Mouse (Mus musculus): ENCODE measurements around the gene B130006D01Rik.

B130006D01Rik gene

DNA sequence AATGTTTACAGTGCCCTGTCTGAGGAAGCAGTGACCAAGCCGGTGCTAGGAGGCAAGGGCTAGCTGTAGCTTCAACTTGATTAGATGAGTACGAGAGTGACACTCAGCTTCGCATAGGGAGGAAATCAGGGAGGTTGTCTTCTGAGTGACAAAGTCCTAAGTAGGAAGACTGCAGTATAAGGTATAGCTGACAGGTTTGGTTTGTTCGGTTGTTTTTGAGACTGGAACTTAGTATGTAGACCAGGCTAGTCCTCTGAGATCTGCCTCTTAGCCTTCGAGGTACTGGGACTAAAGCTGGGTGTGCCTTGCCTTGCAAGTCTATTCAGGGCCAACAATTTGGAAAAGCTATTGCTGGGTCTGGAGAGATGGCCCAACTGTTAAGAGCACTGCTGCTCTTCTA is at the start of gene B130006D01Rik:
B130006D01Rik (plus strand) TSS at position 301 of the 400 bp plus-strand sequence.
- DNase-seq, result no peak

DNA sequence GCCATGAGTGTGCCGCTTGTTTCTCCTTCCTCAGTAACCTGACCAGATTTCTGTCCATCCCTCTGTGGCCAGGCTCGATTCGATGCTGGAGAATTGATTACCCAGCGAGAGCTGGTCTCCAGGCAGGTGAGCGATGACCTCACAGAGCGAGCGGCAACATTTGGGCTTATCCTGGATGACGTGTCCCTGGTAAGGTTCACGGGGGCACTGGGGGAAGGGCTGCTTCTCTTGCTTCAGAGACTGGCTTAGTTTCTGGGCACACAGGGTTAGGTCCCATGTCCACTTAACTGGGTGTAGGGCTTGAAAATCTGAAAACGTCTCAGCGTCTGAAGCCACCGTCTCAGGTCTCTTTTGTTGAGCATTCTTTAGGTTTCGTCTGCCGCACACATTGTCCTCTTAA is 47.9 kb upstream of the B130006D01Rik start:
- DNase-seq, result no peak

DNA sequence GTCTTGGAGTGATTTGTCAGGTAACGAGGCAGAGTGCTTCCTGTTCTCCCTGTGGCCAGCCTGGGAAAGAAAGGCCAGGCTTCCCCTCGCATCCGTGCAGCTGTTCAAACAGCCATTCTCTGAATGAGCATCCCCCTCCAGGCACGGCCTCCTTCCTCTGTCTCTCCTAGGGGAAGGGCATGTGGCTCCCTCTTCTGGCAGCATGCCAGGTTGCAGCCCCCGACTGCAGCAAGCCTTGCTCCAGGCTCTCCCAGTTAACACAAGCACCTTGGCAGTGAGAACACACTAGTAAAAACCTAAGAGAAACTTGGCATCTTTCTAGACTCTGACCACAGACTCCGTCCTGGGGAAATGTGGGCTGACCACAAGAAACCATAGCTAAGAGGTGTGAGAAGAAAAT is 47.1 kb upstream of the B130006D01Rik start:
- peak; percentile 15 for DNase-seq

DNA sequence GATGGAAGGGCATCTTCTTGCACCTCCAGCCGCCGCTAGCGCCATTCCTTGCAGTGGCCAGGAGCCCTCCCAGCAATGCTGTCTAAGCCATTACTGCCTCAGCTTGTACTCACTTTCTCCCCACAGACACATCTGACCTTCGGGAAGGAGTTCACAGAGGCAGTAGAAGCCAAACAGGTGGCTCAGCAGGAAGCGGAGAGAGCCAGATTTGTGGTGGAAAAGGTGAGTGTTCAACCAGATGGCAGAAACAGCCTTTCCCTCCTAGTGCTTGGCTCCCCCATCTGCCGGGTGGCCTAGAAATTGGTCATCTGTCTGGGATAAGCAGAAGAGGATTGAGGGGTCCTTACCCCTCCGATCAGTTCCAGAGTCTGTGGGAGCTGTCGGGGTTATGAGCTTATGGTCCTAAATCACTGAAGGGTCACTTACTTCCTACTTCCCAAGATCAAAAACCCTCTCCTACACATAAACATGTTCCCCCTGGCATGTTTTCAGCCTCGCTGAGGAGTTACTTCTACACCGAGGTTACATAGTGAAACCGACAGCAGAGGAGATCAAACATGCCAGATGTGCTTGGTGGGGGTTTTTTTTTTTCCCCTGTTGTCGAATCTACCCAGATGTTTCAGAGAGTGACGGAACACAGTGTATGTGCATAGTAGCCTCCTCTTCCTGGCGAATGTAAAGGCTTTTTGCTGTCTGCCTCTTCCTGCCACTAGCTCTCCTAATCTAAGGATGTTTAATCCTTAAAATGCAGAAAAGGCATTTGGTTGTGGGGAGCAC is 45.3 kb upstream of the B130006D01Rik start:
- DNase-seq, result no peak

DNA sequence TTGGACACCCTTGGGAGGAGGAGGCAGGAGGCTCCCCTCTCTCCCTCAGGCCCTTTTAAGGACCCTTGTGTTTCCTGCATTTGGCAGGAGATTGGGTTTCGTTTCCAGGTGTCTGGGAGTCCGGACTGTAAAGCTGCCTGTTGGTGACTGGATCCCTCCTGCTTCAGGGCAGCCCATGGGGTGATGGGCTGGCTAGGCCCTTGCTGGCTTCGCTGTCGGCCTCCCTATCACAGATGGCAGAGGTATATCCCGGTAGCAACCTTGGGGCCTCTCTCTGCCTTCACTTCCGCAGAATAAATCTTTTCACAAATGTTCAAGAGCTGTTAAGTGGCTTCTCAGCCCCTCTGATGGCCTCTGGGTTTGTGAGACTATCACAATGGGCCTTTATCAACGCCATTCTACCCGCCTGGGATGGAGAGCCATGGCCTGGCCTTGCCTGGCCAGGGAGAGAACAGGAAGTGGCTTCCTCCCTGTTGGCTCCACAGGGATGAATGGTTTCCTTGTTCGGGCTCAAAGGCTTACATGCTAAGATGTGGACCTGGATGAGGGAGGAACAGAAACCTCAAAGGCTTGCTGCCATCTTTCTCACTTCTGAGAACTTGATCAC is 41.3 kb upstream of the B130006D01Rik start:
- DNase-seq, result no peak

DNA sequence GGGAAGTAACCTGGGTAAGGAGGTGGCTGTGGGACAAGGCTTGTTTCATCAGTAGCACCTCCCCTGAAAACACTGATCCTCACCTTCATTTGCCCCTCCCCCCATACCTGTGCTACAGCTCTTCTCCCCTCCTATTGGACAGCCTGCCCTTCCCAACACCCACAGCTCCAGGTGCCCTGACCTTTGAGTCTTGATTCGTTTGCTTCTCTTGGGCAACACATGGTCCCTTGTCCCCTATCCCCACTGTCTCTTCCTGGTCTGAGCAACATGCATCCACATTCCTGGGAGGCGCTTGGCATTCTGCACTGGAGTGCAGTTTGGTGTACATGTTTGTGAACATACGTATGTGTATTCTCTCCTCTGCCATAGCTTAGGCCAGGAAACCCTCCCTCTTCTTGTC is 40.4 kb upstream of the B130006D01Rik start:
- no peak for DNase-seq

DNA sequence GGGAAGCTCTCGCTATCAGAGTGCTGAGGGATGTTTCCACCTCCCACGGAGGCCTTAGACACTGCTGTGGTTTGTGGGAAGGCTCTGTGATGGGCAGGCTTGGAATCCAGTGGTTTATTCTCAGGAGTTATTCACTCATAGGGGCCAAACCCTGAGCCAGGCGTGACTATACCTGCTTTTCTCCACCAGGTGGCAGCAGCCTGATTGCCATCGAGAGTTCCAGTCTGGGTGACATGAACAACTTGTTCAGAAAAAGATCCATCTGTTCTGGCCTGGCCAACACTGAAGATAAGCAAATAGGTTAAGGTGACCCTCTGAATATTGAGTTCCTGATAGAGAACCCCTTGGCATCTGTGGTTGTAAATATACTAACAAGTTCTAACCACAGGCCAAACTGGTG is 37.4 kb upstream of the B130006D01Rik start:
- peak; percentile 68 for DNase-seq

DNA sequence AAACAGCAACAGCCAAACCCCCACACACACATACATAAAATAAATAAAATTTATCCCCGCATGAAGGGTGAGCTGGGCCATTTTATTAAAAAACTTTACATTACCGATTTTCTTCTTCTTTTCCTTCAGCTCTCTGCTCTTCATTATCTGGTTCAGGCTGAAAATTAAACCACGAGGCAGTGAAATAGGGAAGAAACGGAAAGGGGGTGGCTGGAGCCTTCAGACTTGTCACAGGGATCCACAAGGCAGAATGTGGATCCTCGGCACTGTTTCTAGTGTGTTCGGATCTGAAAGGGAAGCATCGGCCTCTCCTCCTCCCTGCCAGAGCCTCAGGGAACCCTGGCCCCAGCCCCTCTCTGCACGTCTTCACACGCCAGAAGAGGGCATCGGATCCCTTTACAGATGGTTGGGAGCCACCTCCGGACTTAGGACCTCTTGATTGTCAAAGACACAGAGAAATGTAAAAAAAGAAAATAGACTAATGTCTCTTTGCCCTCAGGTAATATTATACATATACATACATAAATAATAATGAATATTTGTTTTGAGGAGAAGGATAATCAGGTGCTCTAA is 36.2 kb upstream of the B130006D01Rik start:
- no peak for DNase-seq

DNA sequence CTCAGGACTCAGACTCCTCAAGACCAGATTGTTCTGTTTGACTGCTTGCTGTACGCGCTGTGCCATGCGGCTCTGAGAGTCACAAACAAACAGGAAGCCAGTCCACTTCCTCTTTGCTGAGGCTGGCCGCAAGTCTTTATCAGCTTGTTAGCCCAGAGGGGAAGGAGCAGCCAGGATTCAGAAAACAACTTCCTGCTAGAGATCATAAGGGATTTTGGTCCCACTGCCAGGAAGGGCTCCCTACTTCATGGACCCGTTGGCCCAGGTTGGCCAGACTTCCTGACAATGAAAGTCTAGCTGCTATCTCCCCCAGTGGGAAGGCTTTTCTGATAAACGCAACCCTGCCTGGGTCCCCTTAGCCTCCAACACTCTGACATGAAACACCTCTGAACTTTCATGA is 34.9 kb upstream of the B130006D01Rik start:
- DNase-seq, result peak; percentile 49

DNA sequence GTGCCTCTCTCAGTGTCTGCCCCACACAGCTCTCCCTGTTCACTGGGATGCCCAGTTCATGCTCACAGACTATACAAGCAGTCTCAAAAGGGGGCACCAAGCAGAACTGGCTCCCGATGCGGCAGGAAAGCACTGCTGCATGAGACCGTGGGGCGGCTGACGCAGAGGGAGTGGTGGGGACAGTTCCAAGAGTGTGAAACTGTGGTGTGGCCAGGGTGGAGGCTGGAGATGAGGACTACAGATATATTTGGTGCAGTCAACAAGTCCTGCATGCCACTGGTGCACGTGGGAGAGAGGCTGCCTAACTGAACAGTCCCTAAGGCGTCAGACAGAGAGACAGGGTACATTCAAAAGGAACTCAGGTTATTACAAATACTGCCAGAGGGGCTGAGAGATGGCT is 34.4 kb upstream of the B130006D01Rik start:
- DNase-seq, result no peak

DNA sequence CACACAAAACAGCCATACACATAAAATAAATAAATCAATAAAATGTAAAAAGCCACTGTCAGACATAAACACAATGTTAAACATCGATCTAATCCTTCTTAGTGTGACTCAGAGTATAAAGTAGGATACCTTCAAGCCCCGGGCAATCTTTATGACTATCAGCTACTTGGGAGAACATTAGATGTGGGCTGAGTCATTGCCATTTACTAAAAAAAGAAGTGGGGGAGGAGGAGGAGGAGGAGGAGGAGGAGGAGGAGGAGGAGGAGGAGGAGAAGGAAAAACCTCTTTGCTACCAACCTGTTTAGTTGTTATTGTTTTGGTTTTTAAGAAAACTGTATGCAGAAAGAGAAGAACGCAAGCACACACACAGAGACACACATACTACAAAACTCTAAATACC is 33.8 kb upstream of the B130006D01Rik start:
- DNase-seq, result no peak

DNA sequence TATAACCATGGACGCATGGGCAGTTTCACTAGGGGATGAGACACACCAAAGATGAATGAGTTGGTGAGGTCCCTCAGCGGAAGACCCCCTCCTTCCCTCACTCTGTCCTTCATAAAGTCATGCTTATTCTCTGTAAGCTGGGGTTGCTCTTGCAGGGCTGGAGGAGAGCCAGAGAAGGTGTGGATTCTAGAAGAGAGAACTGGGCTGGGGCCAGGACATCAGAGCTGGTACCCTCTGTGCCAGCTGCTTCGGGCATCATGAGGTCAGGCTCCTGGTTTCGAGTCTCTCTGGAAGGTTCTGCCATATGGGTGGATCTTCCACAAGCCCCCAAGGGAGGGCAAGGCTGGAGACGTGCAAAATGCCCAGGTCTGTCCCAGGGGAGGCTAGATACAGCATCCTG is 24.8 kb upstream of the B130006D01Rik start:
- DNase-seq, result no peak

DNA sequence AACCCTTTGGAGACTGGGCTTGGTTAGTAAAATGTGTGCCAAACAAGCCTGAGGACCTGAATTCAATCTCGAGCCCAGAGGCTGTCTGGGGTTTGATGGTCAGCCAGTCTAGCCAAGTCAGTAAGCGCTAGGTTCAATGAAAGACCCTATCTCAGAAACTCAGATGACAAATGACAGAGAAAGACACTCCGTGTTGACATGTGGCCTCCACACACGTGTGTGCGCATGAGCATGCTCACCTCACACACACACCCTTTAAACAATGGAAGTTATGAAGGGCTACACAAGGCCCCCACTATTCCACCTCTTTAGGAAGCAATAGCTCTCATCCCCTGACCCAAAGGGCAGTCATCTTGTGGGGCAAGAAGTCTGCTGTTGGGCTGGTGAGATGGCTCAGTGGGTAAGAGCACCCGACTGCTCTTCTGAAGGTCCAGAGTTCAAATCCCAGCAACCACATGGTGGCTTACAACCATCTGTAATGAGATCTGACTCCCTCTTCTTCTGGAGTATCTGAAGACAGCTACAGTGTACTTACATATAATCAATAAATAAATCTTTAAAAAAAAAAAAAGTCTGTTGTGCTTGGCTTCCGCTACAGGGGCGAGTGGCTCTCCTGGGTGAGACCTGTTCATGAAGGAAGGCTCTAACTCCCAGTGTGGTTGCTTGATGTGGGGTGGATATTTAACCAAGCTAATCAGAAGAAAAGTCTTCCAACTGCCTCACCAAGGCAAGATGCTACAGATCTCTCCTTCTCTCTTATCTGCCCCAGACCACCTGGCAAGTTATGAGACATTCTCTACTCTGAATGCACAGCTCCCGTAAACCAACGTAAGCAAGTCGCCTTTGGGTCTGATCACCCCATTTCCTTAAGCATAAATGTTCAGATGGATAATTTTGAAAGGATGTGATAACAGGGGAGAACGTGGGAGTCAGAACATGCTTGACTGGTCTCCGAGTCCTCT is 22.3 kb upstream of the B130006D01Rik start:
- DNase-seq, result no peak

DNA sequence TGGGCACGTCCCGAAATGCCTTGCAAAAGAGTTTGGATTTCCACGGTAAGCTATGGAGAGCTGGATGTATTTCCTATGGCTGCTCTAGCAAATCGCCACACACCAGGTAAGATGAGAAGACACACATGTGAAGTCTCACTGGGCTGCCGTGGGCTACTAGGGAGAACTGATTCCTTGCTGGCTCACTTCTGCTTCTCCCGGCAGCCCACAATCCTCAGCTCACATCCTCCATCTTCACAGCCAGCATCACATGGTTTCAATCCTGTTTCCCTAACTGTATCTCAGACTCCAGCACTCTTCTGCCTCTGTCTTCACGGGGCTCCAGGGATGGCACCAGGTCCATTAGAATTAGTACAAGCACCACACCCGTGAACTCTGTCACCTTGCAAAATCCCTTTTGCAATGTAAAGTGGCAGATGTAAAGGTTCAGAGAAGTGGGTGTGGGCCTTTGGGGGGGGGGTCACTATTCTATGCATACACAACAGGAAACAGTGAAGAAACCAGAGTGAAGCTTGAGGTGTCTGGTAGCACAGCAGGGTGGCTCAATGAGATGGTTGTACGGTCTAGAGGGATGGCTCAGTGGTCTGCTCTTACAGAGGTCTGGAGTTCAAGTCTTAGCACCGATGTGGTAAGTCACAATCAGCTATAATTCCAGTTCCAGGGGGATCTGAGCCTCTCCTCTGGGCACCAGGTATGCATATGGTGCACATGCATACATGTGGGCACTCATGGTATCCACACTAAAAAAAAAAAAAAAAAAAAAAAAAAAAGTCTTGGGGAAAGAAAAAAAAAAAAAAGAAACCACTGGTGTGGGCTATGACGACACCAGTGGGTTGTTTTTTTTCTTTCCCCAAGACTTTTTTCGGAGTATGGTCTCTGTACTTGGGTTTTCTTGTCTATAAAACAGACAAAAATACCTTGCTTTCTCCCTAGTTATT is 19.1 kb upstream of the B130006D01Rik start:
- DNase-seq, result no peak

DNA sequence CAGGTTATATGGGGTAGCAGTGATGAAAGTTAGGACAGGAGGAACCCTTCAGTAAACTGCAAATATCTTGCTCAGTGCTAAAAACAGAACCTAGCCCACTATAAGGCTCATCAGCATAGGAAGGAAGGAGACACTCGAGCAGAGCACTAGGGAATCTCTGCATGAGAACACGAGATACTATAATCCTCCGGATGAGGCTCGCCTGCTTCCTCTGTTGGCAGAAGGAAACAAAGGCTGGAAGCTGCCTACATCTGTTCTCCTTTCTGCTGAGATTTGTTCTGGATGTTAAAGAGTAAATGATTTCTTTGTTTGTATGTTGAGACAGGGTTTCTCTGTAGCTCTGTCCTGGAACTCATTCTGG is 18.4 kb upstream of the B130006D01Rik start:
- no peak for DNase-seq

DNA sequence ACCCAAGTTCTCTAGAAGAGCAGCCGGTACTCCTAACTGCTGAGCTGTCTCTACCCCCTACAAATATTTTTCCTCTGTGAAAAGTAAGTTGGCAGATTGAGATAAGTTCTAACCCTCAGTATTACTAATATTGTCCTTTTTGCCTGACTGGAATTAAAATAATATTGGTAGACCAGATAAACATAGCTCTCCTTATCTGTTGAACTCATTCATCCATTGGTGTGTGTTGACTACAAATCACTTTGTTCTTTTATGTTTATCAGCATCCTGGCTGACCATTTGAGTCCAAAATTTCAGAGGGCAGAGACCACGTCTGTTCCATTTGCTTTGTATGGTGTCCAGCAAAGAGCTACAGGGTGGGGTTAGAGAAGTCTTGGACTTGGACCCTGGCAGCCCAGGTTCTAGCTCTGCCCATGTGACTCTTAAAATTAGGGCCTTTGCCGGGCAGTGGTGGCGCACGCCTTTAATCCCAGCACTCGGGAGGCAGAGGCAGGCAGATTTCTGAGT is 13.8 kb upstream of the B130006D01Rik start:
- no peak for DNase-seq

DNA sequence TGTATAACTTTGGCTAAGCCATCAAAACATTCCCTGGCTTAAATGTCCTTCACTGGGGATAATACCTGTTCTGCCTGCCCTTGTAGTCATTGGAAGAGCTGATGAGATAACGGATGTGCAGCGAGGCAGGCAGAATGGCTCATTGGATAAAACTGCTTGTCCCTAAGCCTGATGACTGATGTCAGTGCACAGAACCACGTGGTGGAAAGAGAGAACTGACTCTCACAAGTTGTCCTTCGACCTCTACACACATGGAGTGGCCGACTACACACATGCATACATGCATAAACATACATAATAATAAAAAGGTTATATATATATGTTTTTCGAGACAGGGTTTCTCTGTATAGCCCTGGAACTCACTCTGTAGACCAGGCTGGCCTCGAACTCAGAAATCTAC is 12.9 kb upstream of the B130006D01Rik start:
- DNase-seq, result no peak

DNA sequence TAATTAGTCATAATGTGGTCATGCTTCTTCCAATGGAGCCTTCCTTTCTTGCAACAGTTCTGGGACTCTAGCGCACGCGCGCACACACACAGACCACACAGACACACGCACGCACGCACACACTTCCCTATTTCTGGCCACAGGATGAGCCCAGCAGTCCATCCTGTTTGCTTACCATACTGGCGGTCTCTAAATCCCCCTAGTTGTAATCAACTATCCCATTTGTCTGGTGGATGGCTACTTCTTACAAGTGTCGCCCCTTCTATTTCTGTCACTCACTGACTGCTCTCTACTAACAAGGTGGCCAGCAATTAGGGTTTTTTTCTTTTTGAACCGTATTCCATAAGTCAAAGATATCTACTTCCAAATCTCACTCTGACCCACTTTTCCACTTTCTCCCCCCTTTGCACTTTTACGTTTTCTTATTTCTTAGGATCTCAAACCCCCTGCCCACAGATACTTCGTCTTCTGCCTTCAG is 11.3 kb upstream of the B130006D01Rik start:
- peak; percentile 45 for DNase-seq

DNA sequence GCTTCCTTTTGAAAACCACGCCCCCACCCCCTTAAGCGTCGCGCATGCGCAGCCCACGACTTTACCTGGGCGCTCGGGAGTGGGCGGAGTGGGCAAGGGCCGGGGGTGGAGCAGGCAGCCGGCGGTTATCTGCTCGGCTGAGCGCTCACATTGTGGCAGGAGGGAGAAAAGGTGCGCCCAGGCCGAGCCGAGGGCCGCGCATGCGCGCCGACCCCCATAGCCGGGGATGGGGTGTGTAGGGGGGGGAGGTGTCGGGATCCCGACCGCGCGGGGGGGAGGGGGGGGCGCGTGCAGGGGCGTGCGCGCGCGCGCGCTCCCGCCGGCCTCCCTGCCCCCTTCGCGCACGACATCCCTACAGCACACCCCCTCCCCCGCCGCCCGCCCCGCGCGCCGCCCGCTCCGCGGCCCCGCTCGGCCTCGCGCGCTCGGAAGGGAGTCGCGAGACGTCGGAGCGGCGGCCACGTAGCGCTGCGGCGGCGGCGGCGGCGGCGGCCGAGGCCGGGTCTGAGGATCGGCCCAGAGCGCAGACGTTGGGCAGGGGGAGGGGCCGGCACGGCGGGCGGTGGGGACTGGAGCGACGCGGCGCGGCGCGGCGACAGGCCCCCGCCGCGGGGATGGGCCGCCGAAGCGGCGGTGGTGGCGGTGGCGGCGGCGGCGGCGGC is 10.7 kb upstream of the B130006D01Rik start, which contains the start of gene Zfp652:
Zfp652 (plus strand) TSS at position 111 of the 662 bp plus-strand sequence.
- DNase-seq, result peak; percentile 91

DNA sequence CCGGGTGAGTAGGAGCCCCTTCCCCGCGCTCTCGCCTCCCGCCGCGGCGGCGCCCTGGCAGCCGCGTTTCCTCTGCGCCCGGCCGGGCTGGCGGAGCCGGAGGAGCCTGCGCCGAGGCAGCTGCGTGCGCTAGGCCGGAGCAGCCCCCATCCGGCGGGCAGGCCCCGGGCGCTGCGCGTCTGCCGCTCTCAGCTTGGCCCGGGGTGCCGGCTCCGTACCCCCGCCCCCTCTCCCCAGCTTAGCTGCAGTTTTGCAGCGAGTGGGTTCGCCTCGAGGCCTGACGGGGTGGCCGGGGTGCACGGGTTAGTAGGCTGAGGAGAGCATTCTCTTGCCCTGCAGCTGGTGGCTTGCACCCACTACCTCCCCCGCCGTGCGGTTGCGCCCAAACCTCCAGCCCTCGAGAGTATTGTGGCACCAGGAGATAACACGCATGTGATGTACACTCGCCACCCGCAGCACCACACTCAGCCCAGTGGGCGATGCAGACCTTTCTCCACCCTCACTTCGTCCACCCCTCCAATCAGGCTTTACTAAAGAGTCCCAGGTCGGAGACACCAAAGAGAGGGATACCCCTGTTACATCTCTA is 10.1 kb upstream of the B130006D01Rik start:
- DNase-seq, result peak; percentile 28

DNA sequence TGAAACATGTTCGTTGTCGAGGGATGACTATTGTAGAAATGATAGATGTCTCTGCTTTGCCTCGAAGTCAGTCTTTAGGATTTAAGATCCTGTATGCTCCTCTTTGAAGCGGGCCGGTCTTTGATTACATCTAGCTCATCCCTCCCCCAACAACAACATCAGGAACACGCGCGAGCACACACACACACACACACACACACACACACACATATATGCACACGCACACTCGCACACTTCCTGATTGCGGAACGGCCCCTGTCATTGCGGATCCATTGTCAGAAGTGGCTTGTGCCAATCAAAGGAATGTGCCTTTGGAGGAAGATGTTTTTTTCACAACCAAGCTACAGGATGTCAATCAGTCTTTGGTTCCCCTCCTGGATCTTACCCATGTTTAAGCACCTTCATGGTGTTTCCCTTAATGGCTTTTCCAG is 9.6 kb upstream of the B130006D01Rik start:
- no peak for DNase-seq

Measured in kidney, adult 11 months (tissue).